Mouse (Mus musculus): ENCODE results near the gene Plac9a. TPM values are rescaled to one million over a fixed set of nuclear protein-coding genes. Genes with fewer than 3 reads are reported as not detected.
"Not testable (repeated sequence)": the region's sequence is repeated elsewhere in the genome, so short reads cannot be mapped to it uniquely, and the experiment has no call there.

Plac9a gene
- polyA plus RNA-seq, 1 experiment, result not detected

DNA sequence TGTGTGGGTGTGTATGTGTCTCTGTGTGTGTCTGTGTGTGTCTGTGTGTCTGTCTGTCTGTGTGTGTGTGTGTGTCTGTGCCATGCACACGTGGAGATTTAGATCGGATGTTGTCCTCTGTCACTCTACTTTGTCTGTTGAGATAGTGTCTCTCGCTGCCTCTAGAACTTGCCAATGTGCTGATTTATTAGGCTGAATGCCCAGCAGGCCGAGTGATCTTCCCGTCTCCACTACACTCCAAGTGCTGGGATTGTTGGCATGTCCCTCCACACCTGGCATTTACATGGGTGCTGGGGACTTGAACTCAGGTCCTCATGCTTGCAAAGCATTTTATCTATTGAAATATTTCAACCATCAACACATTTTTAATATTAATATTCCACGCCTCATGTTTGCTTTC is 51.7 kb downstream of the Plac9a start:
- no peaks in the 10 kb centered on the region for H3K36me3 ChIP-seq (ENCODE audit: control insufficient read depth, insufficient read depth, low read length)
- TF ChIP-seq POLR2A (IDR thresholded peaks at IDR 0.05; ENCODE audit: control insufficient read depth, extremely low read depth, insufficient read depth, low read length, poor library complexity), result no peak
- no peak for TF ChIP-seq CTCF (IDR thresholded peaks at IDR 0.05; ENCODE audit: borderline replicate concordance, control insufficient read depth, extremely low read depth, insufficient read depth, low read length, poor library complexity)
- no peaks in the 10 kb centered on the region for H3K27me3 ChIP-seq (ENCODE audit: control insufficient read depth, insufficient read depth, low read length)
- 94% methylated on average over 6 of the region's 6 CpGs for WGBS
- no peak overlapping the region for H3K27ac ChIP-seq (ENCODE audit: control insufficient read depth, insufficient read depth, low read length)
- H3K4me3 ChIP-seq (ENCODE audit: control insufficient read depth, insufficient read depth, low read length), result no peak overlapping the region
- DNase-seq, result no peak
- peaks cover 23% of the 10 kb centered on the region for H3K4me1 ChIP-seq (replicated peaks; ENCODE audit: control insufficient read depth, insufficient read depth, low read length)

- H3K4me3 ChIP-seq (ENCODE audit: control insufficient read depth, insufficient read depth, low read length), result no peak overlapping the region
- no peak for DNase-seq
- no peaks in the 10 kb centered on the region for H3K27me3 ChIP-seq (ENCODE audit: control insufficient read depth, insufficient read depth, low read length)
- TF ChIP-seq CTCF (IDR thresholded peaks at IDR 0.05; ENCODE audit: borderline replicate concordance, control insufficient read depth, extremely low read depth, insufficient read depth, low read length, poor library complexity) (no peak), POLR2A (IDR thresholded peaks at IDR 0.05; ENCODE audit: control insufficient read depth, extremely low read depth, insufficient read depth, low read length, poor library complexity) (no peak)
- WGBS, result 96% methylated on average over 2 of the region's 2 CpGs
- H3K4me1 ChIP-seq (replicated peaks; ENCODE audit: control insufficient read depth, insufficient read depth, low read length), result peaks cover 16% of the 10 kb centered on the region
- no peak overlapping the region for H3K27ac ChIP-seq (ENCODE audit: control insufficient read depth, insufficient read depth, low read length)
- no peaks in the 10 kb centered on the region for H3K36me3 ChIP-seq (ENCODE audit: control insufficient read depth, insufficient read depth, low read length)
Observed at GRCm38 (mm10) chr14:25850433-25850832, 52.5 kb downstream of the Plac9a start.

DNA sequence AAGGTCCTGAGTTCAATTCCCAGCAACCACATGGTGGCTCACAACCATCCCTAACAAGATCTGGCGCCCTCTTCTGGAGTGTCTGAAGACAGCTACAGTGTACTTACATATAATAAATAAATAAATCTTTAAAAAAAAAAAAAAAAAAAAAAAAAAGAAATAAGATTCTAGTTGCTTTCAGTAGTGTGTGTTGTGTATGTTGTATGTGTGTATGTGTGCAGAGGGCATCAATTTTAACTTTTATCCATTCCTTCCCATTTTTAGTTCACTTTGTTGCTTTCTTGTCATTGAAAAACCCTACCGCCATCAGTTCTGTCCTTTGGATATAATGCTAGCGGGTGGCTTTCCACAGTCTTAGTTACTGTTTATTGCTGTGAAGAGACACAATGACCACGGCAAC is 54.2 kb downstream of the Plac9a start:
- H3K27ac ChIP-seq (ENCODE audit: control insufficient read depth, insufficient read depth, low read length); H3K36me3 ChIP-seq (ENCODE audit: control insufficient read depth, insufficient read depth, low read length); DNase-seq; H3K4me3 ChIP-seq (ENCODE audit: control insufficient read depth, insufficient read depth, low read length); H3K4me1 ChIP-seq (replicated peaks; ENCODE audit: control insufficient read depth, insufficient read depth, low read length); H3K27me3 ChIP-seq (ENCODE audit: control insufficient read depth, insufficient read depth, low read length): not testable (repeated sequence)
- WGBS, result 100% methylated on average over 3 of the region's 4 CpGs

- 93% methylated on average over 6 of the region's 6 CpGs for WGBS
- Histone ChIP-seq H3K36me3 (ENCODE audit: control insufficient read depth, insufficient read depth, low read length) (no peaks in the 10 kb centered on the region), H3K4me3 (ENCODE audit: control insufficient read depth, insufficient read depth, low read length) (no peak overlapping the region), H3K27me3 (ENCODE audit: control insufficient read depth, insufficient read depth, low read length) (no peaks in the 10 kb centered on the region), H3K4me1 (replicated peaks; ENCODE audit: control insufficient read depth, insufficient read depth, low read length) (0 out of 2 replicates have a peak, but pooled peaks cover under 1% of the 10 kb centered on the region), H3K27ac (ENCODE audit: control insufficient read depth, insufficient read depth, low read length) (no peak overlapping the region)
- TF ChIP-seq CTCF (IDR thresholded peaks at IDR 0.05; ENCODE audit: borderline replicate concordance, control insufficient read depth, extremely low read depth, insufficient read depth, low read length, poor library complexity), result no peak
- no peak for TF ChIP-seq POLR2A (IDR thresholded peaks at IDR 0.05; ENCODE audit: control insufficient read depth, extremely low read depth, insufficient read depth, low read length, poor library complexity)
- DNase-seq, result no peak
Observed at GRCm38 (mm10) chr14:25848237-25848636, 54.7 kb downstream of the Plac9a start.

DNA sequence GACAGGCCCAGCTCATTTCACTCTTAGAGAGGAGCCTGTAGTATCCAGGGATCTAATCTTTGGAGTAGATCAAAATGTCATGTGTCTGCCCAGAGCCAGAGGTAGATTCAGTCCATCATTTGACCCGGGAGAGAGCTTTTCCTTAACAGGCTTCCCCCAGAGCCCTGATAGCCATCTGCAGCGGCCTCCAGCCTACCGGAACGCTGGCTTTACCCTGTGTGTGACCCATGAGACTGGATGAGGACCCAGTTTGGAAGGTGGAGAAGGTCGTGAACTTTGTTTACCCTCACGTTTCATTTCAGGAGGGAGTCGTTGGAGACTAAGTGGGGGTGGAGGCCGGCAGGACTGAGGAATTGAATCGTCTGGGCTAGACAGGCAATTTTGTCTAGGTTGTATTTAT is 55.2 kb downstream of the Plac9a start:
- TF ChIP-seq POLR2A (IDR thresholded peaks at IDR 0.05; ENCODE audit: control insufficient read depth, extremely low read depth, insufficient read depth, low read length, poor library complexity) (no peak), CTCF (IDR thresholded peaks at IDR 0.05; ENCODE audit: borderline replicate concordance, control insufficient read depth, extremely low read depth, insufficient read depth, low read length, poor library complexity) (no peak)
- no peak for DNase-seq
- peaks cover 5% of the 10 kb centered on the region for H3K4me1 ChIP-seq (replicated peaks; ENCODE audit: control insufficient read depth, insufficient read depth, low read length)
- no peaks in the 10 kb centered on the region for H3K27me3 ChIP-seq (ENCODE audit: control insufficient read depth, insufficient read depth, low read length)
- no peak overlapping the region for H3K27ac ChIP-seq (ENCODE audit: control insufficient read depth, insufficient read depth, low read length)
- H3K36me3 ChIP-seq (ENCODE audit: control insufficient read depth, insufficient read depth, low read length), result no peaks in the 10 kb centered on the region
- no peak overlapping the region for H3K4me3 ChIP-seq (ENCODE audit: control insufficient read depth, insufficient read depth, low read length)
- WGBS, result 91% methylated on average over 9 of the region's 9 CpGs

DNA sequence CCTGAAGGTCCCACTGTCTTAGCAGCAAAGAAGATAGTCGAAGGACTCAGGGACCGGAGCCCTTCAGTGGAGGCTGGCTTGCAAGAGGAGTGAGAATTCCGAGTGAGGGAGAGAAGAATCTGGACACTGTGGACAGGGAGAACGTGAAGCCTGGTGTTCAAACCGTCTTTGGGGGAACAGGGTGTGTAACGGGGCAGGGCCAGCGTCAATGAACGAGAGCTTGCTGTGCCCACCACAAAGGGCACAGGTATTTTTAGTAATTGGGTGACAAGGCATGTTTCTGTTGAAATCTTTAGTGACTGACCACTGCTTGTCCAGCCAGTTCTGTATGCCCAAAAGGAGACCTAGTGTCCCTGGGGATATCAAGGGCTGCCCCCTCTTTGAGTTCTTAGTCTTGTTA is 56.4 kb downstream of the Plac9a start:
- Histone ChIP-seq H3K4me3 (ENCODE audit: control insufficient read depth, insufficient read depth, low read length) (no peak overlapping the region), H3K4me1 (replicated peaks; ENCODE audit: control insufficient read depth, insufficient read depth, low read length) (peaks cover 7% of the 10 kb centered on the region), H3K27me3 (ENCODE audit: control insufficient read depth, insufficient read depth, low read length) (no peaks in the 10 kb centered on the region), H3K27ac (ENCODE audit: control insufficient read depth, insufficient read depth, low read length) (no peak overlapping the region), H3K36me3 (ENCODE audit: control insufficient read depth, insufficient read depth, low read length) (no peaks in the 10 kb centered on the region)
- no peak for TF ChIP-seq POLR2A (IDR thresholded peaks at IDR 0.05; ENCODE audit: control insufficient read depth, extremely low read depth, insufficient read depth, low read length, poor library complexity)
- no peak for TF ChIP-seq CTCF (IDR thresholded peaks at IDR 0.05; ENCODE audit: borderline replicate concordance, control insufficient read depth, extremely low read depth, insufficient read depth, low read length, poor library complexity)
- no peak for DNase-seq
- WGBS, result 94% methylated on average over 8 of the region's 8 CpGs

- no peak overlapping the region for H3K27ac ChIP-seq (ENCODE audit: control insufficient read depth, insufficient read depth, low read length)
- WGBS, result 96% methylated on average over 6 of the region's 6 CpGs
- no peaks in the 10 kb centered on the region for H3K27me3 ChIP-seq (ENCODE audit: control insufficient read depth, insufficient read depth, low read length)
- no peak for TF ChIP-seq CTCF (IDR thresholded peaks at IDR 0.05; ENCODE audit: borderline replicate concordance, control insufficient read depth, extremely low read depth, insufficient read depth, low read length, poor library complexity)
- TF ChIP-seq POLR2A (IDR thresholded peaks at IDR 0.05; ENCODE audit: control insufficient read depth, extremely low read depth, insufficient read depth, low read length, poor library complexity), result no peak
- H3K4me3 ChIP-seq (ENCODE audit: control insufficient read depth, insufficient read depth, low read length), result no peak overlapping the region
- no peaks in the 10 kb centered on the region for H3K36me3 ChIP-seq (ENCODE audit: control insufficient read depth, insufficient read depth, low read length)
- DNase-seq, result no peak
- H3K4me1 ChIP-seq (replicated peaks; ENCODE audit: control insufficient read depth, insufficient read depth, low read length), result peaks cover 7% of the 10 kb centered on the region
Observed at GRCm38 (mm10) chr14:25845832-25846383, 57.0 kb downstream of the Plac9a start.

Data from thymus, adult 2 months (tissue).